Mouse (Mus musculus): Measurements from ENCODE around the gene Il17rd. TPM values are rescaled to one million over a fixed set of nuclear protein-coding genes. Genes with fewer than 3 reads are reported as not detected.

Il17rd gene
- polyA plus RNA-seq, 1 experiment from 2014 or later, result 6.8 TPM

GRCm38 (mm10) chr14:27048231-27048956 is 9.7 kb downstream of the Il17rd start:
- ATAC-seq (ENCODE audit: insufficient number of reproducible peaks, insufficient read depth, low FRiP score, low TSS enrichment, low read depth), result no peak
- 18% methylated on average over 8 of the region's 8 CpGs for WGBS
- H3K27me3 ChIP-seq, result no peaks in the 10 kb centered on the region
- H3K4me3 ChIP-seq, result no peak overlapping the region
- peak overlapping the region; percentile 44 for H3K27ac ChIP-seq
- H3K9me3 ChIP-seq, result no peaks in the 10 kb centered on the region
- no peak overlapping the region for H3K4me2 ChIP-seq
- H3K9ac ChIP-seq, result no peak overlapping the region
- no peaks in the 10 kb centered on the region for H3K36me3 ChIP-seq
- peaks cover 94% of the 10 kb centered on the region for H3K4me1 ChIP-seq

DNA sequence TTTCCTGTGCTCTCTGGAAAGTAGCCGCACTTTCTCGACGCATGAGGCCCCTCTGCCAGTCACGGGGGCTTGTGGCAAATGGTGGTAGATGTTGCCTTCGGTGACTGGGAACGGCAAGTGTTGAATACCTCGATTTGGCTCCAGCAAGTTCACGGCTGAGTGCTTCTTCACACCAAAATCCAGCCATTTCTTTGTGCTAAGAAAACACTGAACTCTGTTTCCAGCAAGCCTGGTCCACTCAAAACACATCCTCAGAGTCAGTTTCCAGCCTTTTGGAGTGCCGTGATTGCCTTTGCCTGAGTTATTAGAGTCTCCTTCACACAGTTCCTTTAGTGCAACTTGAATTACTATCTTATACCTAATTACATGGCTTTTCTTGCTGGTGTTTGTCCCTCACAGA is 11.3 kb downstream of the Il17rd start:
- no peak overlapping the region for H3K4me3 ChIP-seq
- no peaks in the 10 kb centered on the region for H3K9me3 ChIP-seq
- 30% methylated on average over 9 of the region's 9 CpGs for WGBS
- no peak for ATAC-seq (ENCODE audit: insufficient number of reproducible peaks, insufficient read depth, low FRiP score, low TSS enrichment, low read depth)
- H3K36me3 ChIP-seq, result no peaks in the 10 kb centered on the region
- no peak overlapping the region for H3K4me2 ChIP-seq
- peak overlapping the region; percentile 92 for H3K27ac ChIP-seq
- H3K4me1 ChIP-seq, result peaks cover 78% of the 10 kb centered on the region
- no peaks in the 10 kb centered on the region for H3K27me3 ChIP-seq
- no peak overlapping the region for H3K9ac ChIP-seq

- H3K9ac ChIP-seq, result 0 out of 2 replicates have a peak overlapping the region, but pooled peaks have one; percentile 33
- H3K4me3 ChIP-seq, result no peak overlapping the region
- peak; percentile 72 for ATAC-seq (ENCODE audit: insufficient number of reproducible peaks, insufficient read depth, low FRiP score, low TSS enrichment, low read depth)
- peaks cover 71% of the 10 kb centered on the region for H3K4me1 ChIP-seq
- WGBS, result 23% methylated on average over 18 of the region's 18 CpGs
- H3K9me3 ChIP-seq, result no peaks in the 10 kb centered on the region
- H3K27ac ChIP-seq, result peak overlapping the region; percentile 92
- peak overlapping the region; percentile 26; the same call in 1 of the 2 replicates for H3K4me2 ChIP-seq
- H3K27me3 ChIP-seq, result no peaks in the 10 kb centered on the region
- no peaks in the 10 kb centered on the region for H3K36me3 ChIP-seq
These were observed 12.1 kb downstream of the Il17rd start for GRCm38 (mm10) chr14:27050560-27051510.

DNA sequence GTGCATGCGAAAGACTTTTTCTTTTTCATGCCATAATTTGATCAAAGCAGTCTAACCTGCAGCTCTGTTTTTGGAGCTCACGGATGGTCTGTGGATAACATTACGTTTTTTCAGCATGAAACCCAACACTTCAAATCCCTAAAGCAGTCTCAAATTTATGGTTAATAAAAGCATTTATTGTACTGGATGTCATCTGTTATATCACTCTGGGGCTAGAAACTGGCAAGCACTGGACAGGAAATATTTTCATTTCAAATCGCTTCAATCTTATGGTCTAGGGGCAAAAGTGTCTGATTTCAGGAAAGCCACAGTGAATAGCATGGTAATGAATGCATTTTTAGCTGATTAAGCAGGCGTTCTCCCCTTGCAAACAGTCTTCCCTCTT is 12.8 kb downstream of the Il17rd start:
- no peak overlapping the region for H3K9ac ChIP-seq
- H3K4me3 ChIP-seq, result no peak overlapping the region
- peaks cover 69% of the 10 kb centered on the region for H3K4me1 ChIP-seq
- ATAC-seq (ENCODE audit: insufficient number of reproducible peaks, insufficient read depth, low FRiP score, low TSS enrichment, low read depth), result peak; percentile 43; the same call in 1 of the 2 replicates
- no peaks in the 10 kb centered on the region for H3K27me3 ChIP-seq
- H3K27ac ChIP-seq, result peak overlapping the region; percentile 92
- H3K36me3 ChIP-seq, result no peaks in the 10 kb centered on the region
- peak overlapping the region; percentile 26; the same call in 1 of the 2 replicates for H3K4me2 ChIP-seq
- H3K9me3 ChIP-seq, result no peaks in the 10 kb centered on the region
- 16% methylated on average over 5 of the region's 5 CpGs for WGBS

DNA sequence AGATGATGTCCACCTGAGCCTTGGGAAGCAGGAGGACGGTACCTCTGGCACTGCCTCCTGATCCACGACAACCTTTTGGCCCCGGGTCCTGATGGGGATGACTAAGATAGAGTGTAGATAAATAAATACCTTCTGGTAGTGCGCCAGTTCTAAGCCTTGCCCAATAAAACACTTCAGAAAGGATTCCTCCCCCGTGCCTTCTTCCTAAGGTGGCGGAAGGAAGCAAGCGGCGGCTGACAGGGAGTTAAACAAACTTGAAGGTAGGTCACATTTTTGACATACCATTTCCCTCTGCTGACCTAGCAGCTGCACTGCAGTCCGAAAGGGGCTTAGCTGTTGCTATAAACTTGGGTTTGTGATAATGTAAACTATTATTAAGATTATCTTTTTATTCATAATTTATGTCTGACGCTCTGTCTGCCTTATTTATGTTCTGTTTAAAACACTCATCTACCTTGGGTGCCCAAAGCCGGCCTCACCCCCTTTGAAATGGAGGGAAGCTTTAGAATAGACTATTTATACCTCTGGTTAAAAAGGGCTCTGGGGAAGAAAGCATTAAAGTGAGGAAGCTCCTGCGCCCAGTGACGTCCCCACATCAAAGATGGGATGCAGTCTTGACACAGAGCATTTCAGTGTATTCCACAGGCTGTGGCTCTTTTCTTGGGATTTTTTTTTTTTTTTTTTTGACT is 19.9 kb downstream of the Il17rd start:
- no peaks in the 10 kb centered on the region for H3K9me3 ChIP-seq
- H3K4me1 ChIP-seq, result peaks cover 54% of the 10 kb centered on the region
- H3K27ac ChIP-seq, result peak overlapping the region; percentile 63
- H3K27me3 ChIP-seq, result no peaks in the 10 kb centered on the region
- no peaks in the 10 kb centered on the region for H3K36me3 ChIP-seq
- no peak overlapping the region; the same call in 1 of the 2 replicates for H3K9ac ChIP-seq
- peak overlapping the region; percentile 32 for H3K4me2 ChIP-seq
- no peak for ATAC-seq (ENCODE audit: insufficient number of reproducible peaks, insufficient read depth, low FRiP score, low TSS enrichment, low read depth)
- 15% methylated on average over 13 of the region's 13 CpGs for WGBS
- no peak overlapping the region for H3K4me3 ChIP-seq

DNA sequence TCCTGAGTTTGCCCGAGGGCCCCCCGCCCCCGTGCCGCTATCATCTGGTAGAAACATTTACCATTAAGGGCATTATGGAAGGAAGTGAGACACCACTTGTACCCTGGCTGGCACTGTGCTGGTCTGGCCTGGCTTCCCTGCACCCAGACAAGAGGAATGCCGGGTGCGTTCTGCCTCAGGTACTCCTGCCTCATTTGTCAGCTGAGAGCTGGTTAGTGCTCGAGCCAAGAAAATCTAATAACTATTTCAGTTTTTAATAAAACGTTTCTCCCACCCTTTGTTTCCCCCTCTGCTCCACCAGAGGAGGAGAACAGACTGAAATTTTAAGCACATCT is 20.4 kb downstream of the Il17rd start:
- no peak overlapping the region for H3K9ac ChIP-seq
- WGBS, result 8% methylated on average over 8 of the region's 8 CpGs
- ATAC-seq (ENCODE audit: insufficient number of reproducible peaks, insufficient read depth, low FRiP score, low TSS enrichment, low read depth), result no peak
- peaks cover 59% of the 10 kb centered on the region for H3K4me1 ChIP-seq
- no peaks in the 10 kb centered on the region for H3K36me3 ChIP-seq
- no peaks in the 10 kb centered on the region for H3K9me3 ChIP-seq
- H3K27me3 ChIP-seq, result no peaks in the 10 kb centered on the region
- H3K4me3 ChIP-seq, result no peak overlapping the region
- peak overlapping the region; percentile 32 for H3K4me2 ChIP-seq
- peak overlapping the region; percentile 63 for H3K27ac ChIP-seq

GRCm38 (mm10) chr14:27063338-27063737 is 24.6 kb downstream of the Il17rd start:
- H3K9me3 ChIP-seq, result no peaks in the 10 kb centered on the region
- 59% methylated on average over 1 of the region's 1 CpGs for WGBS
- no peaks in the 10 kb centered on the region for H3K27me3 ChIP-seq
- H3K4me1 ChIP-seq, result peaks cover 70% of the 10 kb centered on the region
- H3K27ac ChIP-seq, result no peak overlapping the region
- no peaks in the 10 kb centered on the region for H3K36me3 ChIP-seq
- H3K9ac ChIP-seq, result no peak overlapping the region
- no peak overlapping the region for H3K4me2 ChIP-seq
- no peak overlapping the region for H3K4me3 ChIP-seq
- ATAC-seq (ENCODE audit: insufficient number of reproducible peaks, insufficient read depth, low FRiP score, low TSS enrichment, low read depth), result no peak

DNA sequence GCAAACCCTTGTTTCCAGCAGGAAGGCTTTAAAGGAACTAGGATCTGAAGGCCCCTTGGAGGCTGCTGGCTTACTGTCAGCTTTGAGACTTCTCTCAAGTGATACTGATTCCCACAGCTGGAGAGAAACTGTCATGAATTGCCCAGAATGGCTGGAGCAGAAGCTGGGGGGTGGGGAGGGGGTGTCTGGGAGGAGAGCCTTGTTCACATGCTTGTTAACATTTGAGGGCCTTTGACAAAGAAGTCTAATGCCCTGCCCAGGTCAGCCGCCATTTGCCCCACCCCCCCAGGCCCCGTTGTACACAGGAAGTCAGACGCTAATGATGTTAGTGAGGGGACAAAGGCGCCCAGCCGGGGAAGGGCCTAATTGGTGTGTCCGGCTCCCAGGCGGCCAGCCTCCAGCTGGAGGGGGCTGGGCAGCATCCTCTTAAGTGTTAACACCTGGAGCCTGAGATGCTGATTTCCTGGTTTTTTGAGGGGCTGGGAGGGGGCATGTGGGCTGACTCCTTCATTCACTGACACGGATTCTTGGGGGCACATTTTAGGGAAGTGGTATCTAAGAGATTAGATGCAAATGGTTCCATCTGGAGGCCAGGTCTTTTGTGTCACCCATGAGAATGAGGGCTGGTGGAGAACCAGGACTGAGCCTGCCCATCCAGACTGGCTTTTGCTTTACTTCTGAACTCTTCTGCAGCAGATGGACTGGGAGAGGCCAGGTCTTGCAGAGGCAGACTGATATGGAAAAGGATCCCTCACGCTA is 27.6 kb downstream of the Il17rd start:
- H3K36me3 ChIP-seq, result no peaks in the 10 kb centered on the region
- H3K4me2 ChIP-seq, result peak overlapping the region; percentile 27
- WGBS, result 12% methylated on average over 9 of the region's 9 CpGs
- H3K27ac ChIP-seq, result peak overlapping the region; percentile 89
- no peak overlapping the region for H3K4me3 ChIP-seq
- peaks cover 80% of the 10 kb centered on the region for H3K4me1 ChIP-seq
- H3K27me3 ChIP-seq, result no peaks in the 10 kb centered on the region
- 0 out of 2 replicates have a peak overlapping the region, but pooled peaks have one; percentile 40 for H3K9ac ChIP-seq
- ATAC-seq (ENCODE audit: insufficient number of reproducible peaks, insufficient read depth, low FRiP score, low TSS enrichment, low read depth), result no peak
- H3K9me3 ChIP-seq, result no peaks in the 10 kb centered on the region

- Histone ChIP-seq H3K36me3 (no peaks in the 10 kb centered on the region), H3K9ac (0 out of 2 replicates have a peak overlapping the region, but pooled peaks have one; percentile 37), H3K9me3 (no peaks in the 10 kb centered on the region), H3K4me2 (peak overlapping the region; percentile 31), H3K27ac (peak overlapping the region; percentile 89), H3K27me3 (no peaks in the 10 kb centered on the region), H3K4me1 (peaks cover 87% of the 10 kb centered on the region), H3K4me3 (no peak overlapping the region)
- WGBS, result 9% methylated on average over 6 of the region's 6 CpGs
- peak; percentile 57; the same call in 1 of the 2 replicates for ATAC-seq (ENCODE audit: insufficient number of reproducible peaks, insufficient read depth, low FRiP score, low TSS enrichment, low read depth)
These were observed 29.1 kb downstream of the Il17rd start for GRCm38 (mm10) chr14:27067866-27068271.

- Histone ChIP-seq H3K4me3 (no peak overlapping the region), H3K4me2 (peak overlapping the region; percentile 12; the same call in 1 of the 2 replicates), H3K4me1 (peaks cover 95% of the 10 kb centered on the region), H3K9me3 (no peaks in the 10 kb centered on the region), H3K36me3 (no peaks in the 10 kb centered on the region), H3K27ac (peak overlapping the region; percentile 89), H3K9ac (no peak overlapping the region), H3K27me3 (no peaks in the 10 kb centered on the region)
- no peak for ATAC-seq (ENCODE audit: insufficient number of reproducible peaks, insufficient read depth, low FRiP score, low TSS enrichment, low read depth)
- WGBS, result 12% methylated on average over 8 of the region's 8 CpGs
These were observed 30.8 kb downstream of the Il17rd start for GRCm38 (mm10) chr14:27069434-27070097.
